Comparison of ENCODE assay signal across 9 mouse cellular contexts in the genomic region with DNA sequence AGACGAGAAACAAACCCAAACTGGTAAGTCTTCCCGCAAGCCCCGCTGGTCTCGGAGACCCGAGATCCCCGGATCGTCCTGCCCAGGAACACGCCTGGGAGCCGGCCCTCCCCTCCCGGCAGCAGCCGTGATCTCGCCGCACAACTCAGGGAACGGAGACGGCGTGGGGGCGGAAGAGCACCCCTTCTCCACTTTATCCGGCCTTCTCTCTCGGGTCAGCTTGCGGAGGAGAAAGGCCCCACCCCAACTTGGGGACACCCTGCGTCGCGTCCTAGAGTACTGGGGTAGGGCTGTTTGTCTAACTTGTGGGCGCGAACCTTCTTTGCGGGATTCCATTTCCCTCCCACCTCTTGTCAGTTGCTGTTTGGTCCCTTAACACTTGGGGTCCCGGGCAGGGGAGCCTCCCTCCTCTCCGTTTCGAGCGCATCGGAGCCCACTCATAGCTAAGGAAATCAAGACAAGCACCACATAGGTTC. TPM values are rescaled to one million over a fixed set of nuclear protein-coding genes. Genes with fewer than 3 reads are reported as not detected.
DNase-seq lines count a peak whose midpoint lies in the region; ATAC-seq and TF ChIP-seq lines count a peak whose summit lies in the region.
"Had no signal": no experiment of that assay in that cellular context is flagged by ENCODE, and none has a peak within 500 bp of the region (broad histone marks: within the 10 kb centered on the region; RNA-seq: fewer than 3 reads in every experiment).

No protein-coding gene starts in this region.

- no peaks in the 10 kb centered on the region for H3K36me3 ChIP-seq in heart, embryonic 15.5 days
- no peaks in the 10 kb centered on the region for H3K36me3 ChIP-seq in megakaryocyte, embryonic 14.5 days (replicated peaks; ENCODE audit: low read length)
- no peaks in the 10 kb centered on the region for H3K36me3 ChIP-seq in testis, adult 2 months (ENCODE audit: control insufficient read depth, insufficient read depth, low read length)

- peak; percentile 23 to 38 for DNase-seq in adrenal gland, postnatal 36 days
- DNase-seq in adrenal gland, postnatal 25 days = no peak
- peak; percentile 64 for DNase-seq in 3134 (ENCODE audit: extremely low read depth, insufficient read length, low spot score)
- peak; percentile 39 for DNase-seq in embryo, embryonic 11 days
- peak; percentile 4 for DNase-seq in left cerebral cortex, postnatal 4 days

- peak; percentile 53; the same call in 1 of the 2 replicates for ATAC-seq in heart, embryonic 15.5 days (replicated peaks; ENCODE audit: insufficient number of reproducible peaks, insufficient read depth, low FRiP score, low read depth)

- peak overlapping the region; percentile 69 for H3K4me3 ChIP-seq in heart, embryonic 15.5 days
- peak overlapping the region; percentile 91 for H3K4me3 ChIP-seq in megakaryocyte, embryonic 14.5 days (replicated peaks)
- H3K4me3 ChIP-seq in testis, adult 2 months (ENCODE audit: control insufficient read depth, low read depth, low read length) = peak overlapping the region; percentile 89

- no peaks in the 10 kb centered on the region for H3K4me1 ChIP-seq in heart, embryonic 15.5 days (replicated peaks)
- H3K4me1 ChIP-seq in megakaryocyte, embryonic 14.5 days = 0 out of 2 replicates have a peak, but pooled peaks cover 4% of the 10 kb centered on the region
- no peaks in the 10 kb centered on the region for H3K4me1 ChIP-seq in testis, adult 2 months (ENCODE audit: control insufficient read depth, insufficient read depth, low read length)

- intact Hi-C loops in left cerebral cortex, postnatal 4 days (cut with DNase I) = no loop called here

- no peak for TF ChIP-seq CTCF in testis, adult 2 months (IDR thresholded peaks at IDR 0.05; ENCODE audit: control insufficient read depth, insufficient read depth, insufficient replicate concordance, low read depth, low read length)

- peak overlapping the region; percentile 68 for H3K9ac ChIP-seq in heart, embryonic 15.5 days

- H3K4me2 ChIP-seq in heart, embryonic 15.5 days = peak overlapping the region; percentile 62

- 19% methylated on average over 20 of the region's 31 CpGs for WGBS in heart, embryonic 15.5 days

- TF ChIP-seq POLR2A in testis, adult 2 months (IDR thresholded peaks at IDR 0.05; ENCODE audit: control insufficient read depth, low read depth, low read length) = no peak

- H3K27ac ChIP-seq in heart, embryonic 15.5 days = peak overlapping the region; percentile 77
- H3K27ac ChIP-seq in testis, adult 2 months (ENCODE audit: control insufficient read depth, insufficient read depth, low read depth, low read length) = peak overlapping the region; percentile 47

- H3K9me3 ChIP-seq in heart, embryonic 15.5 days (replicated peaks) = no peaks in the 10 kb centered on the region
- H3K9me3 ChIP-seq in megakaryocyte, embryonic 14.5 days = 0 out of 2 replicates have a peak, but pooled peaks cover 7% of the 10 kb centered on the region

- no peaks in the 10 kb centered on the region for H3K27me3 ChIP-seq in heart, embryonic 15.5 days
- peaks cover 14% of the 10 kb centered on the region for H3K27me3 ChIP-seq in megakaryocyte, embryonic 14.5 days (replicated peaks)
- H3K27me3 ChIP-seq in testis, adult 2 months (ENCODE audit: control insufficient read depth, insufficient read depth, low read length) = no peaks in the 10 kb centered on the region
- H3K27me3 ChIP-seq: CH12.LX had no signal

RNA-seq across cellular contexts. Expression of gene Diaph2, which starts 0.6 kb away (rescaled TPM):
- total RNA-seq in adrenal gland, postnatal 36 days (2021) = 10 to 100 TPM; 25.1 to 28.0 TPM
- total RNA-seq in adrenal gland, postnatal 25 days (2021) = 26.4 and 27.1 TPM in 2 replicates
- polyA plus RNA-seq in heart, embryonic 15.5 days (2015; fragmentation: Nextera tagmentation; extraction: Ambion mirVana) = 5.6 and 5.7 TPM in 2 replicates
- 10 to 100 TPM; 13.6 to 14.9 TPM for total RNA-seq in left cerebral cortex, postnatal 4 days (2021)
- 0.16 and 1.3 TPM in 2 replicates for polyA plus RNA-seq in megakaryocyte, embryonic 14.5 days (2012; ENCODE audit: insufficient read depth, low replicate concordance)
- 2.6 and 3.6 TPM in 2 replicates for polyA plus RNA-seq in testis, adult 2 months (2012; rRNA removed)
- total RNA-seq: CH12.LX had no signal
